23 mouse cellular contexts compared by ENCODE assay signal in the genomic region with DNA sequence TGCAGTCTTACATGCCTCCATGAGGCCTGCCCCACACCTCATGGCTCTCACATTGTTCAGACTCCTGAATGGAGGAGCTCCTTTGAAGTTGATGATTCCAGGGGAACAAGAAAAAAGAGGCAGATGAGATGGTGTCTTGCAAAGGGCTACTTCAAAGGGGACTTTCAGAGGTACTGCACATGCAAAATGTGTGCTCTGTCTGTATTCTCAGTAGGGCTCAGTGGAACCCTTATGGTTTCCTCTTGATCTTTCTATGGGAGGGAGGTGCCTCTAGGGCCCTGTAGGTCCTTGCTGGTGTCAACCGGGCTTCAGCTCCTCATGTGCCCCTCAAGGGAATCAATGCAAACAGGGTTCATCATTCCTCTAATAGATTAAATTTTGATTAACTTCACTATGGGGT.
DNase-seq lines count a peak whose midpoint lies in the region; ATAC-seq and TF ChIP-seq lines count a peak whose summit lies in the region.
"Had no signal": no experiment of that assay in that cellular context is flagged by ENCODE, and none has a peak within 500 bp of the region (broad histone marks: within the 10 kb centered on the region; RNA-seq: fewer than 3 reads in every experiment).

No protein-coding gene starts in this region.

- TF ChIP-seq EP300 in CH12.LX (IDR thresholded peaks at IDR 0.05; ENCODE audit: low read length): no peak

- in situ Hi-C loops in CH12.LX (cut with MboI; ENCODE audit: low pct_ligation_motif_present, low pct_unique_long_range_greater_than_20kb, low sequenced_read_pairs): no loop called here

- no peak for TF ChIP-seq RAD21 in CH12.LX (IDR thresholded peaks at IDR 0.05; ENCODE audit: low read depth, low read length)

- H3K4me3 ChIP-seq in forebrain, embryonic 10.5 days: no peak overlapping the region
- H3K4me3 ChIP-seq in forebrain, embryonic 16.5 days (replicated peaks; ENCODE audit: low read length): no peak overlapping the region
- no peak overlapping the region for H3K4me3 ChIP-seq in midbrain, embryonic 16.5 days (ENCODE audit: low read depth, low read length)
- no peak overlapping the region for H3K4me3 ChIP-seq in midbrain, embryonic 11.5 days (ENCODE audit: low read depth, low read length)
- no peak overlapping the region for H3K4me3 ChIP-seq in CH12.LX (replicated peaks in 1 of 3; ENCODE audit: low read depth in 2 of 3, low read length in 2 of 3, poor library complexity in 1 of 3)
- H3K4me3 ChIP-seq: embryonic facial prominence, embryonic 10.5 days; embryonic facial prominence, embryonic 12.5 days; forebrain, embryonic 12.5 days had no signal

- peaks cover 2% of the 10 kb centered on the region; the same call in 1 of the 2 replicates for H3K79me2 ChIP-seq in CH12.LX (replicated peaks; ENCODE audit: control insufficient read depth, extremely low read depth, insufficient read depth, poor library complexity, severe bottlenecking)

- WGBS in forebrain, embryonic 10.5 days: 95% methylated on average over 1 of the region's 1 CpGs
- 91% methylated on average over 1 of the region's 1 CpGs for WGBS in forebrain, embryonic 16.5 days
- WGBS in midbrain, embryonic 16.5 days: 48% methylated on average over 1 of the region's 1 CpGs
- 93% methylated on average over 1 of the region's 1 CpGs for whole genome bisulfite sequencing in midbrain, embryonic 11.5 days

- H3K36me3 ChIP-seq in forebrain, embryonic 10.5 days (replicated peaks): peaks cover 22% of the 10 kb centered on the region
- no peaks in the 10 kb centered on the region for H3K36me3 ChIP-seq in forebrain, embryonic 16.5 days (ENCODE audit: control insufficient read depth, insufficient read depth)
- H3K36me3 ChIP-seq in midbrain, embryonic 16.5 days (ENCODE audit: control insufficient read depth, insufficient read depth, low read length): no peaks in the 10 kb centered on the region
- H3K36me3 ChIP-seq in midbrain, embryonic 11.5 days (ENCODE audit: control insufficient read depth, insufficient read depth, low read length): no peaks in the 10 kb centered on the region
- peaks cover 26 to 69% of the 10 kb centered on the region in 2 experiments for H3K36me3 ChIP-seq in CH12.LX (replicated peaks in 1 of 2; ENCODE audit: control insufficient read depth in 1 of 2, insufficient read depth in 1 of 2, low read length in 1 of 2)
- H3K36me3 ChIP-seq: embryonic facial prominence, embryonic 12.5 days; forebrain, embryonic 12.5 days had no signal

- no peak overlapping the region for H3K4me2 ChIP-seq in forebrain, embryonic 16.5 days (ENCODE audit: low read length)
- H3K4me2 ChIP-seq in midbrain, embryonic 16.5 days (ENCODE audit: low read length): no peak overlapping the region
- H3K4me2 ChIP-seq in midbrain, embryonic 11.5 days: no peak overlapping the region
- H3K4me2 ChIP-seq in CH12.LX (ENCODE audit: insufficient read depth, low read depth, poor library complexity, severe bottlenecking): no peak overlapping the region
- H3K4me2 ChIP-seq: embryonic facial prominence, embryonic 12.5 days; forebrain, embryonic 12.5 days had no signal

- H3K4me1 ChIP-seq in forebrain, embryonic 10.5 days: no peaks in the 10 kb centered on the region; the same call in 1 of the 2 replicates
- no peaks in the 10 kb centered on the region for H3K4me1 ChIP-seq in forebrain, embryonic 16.5 days (replicated peaks; ENCODE audit: control insufficient read depth, insufficient read depth, low read length)
- H3K4me1 ChIP-seq in midbrain, embryonic 16.5 days (ENCODE audit: control insufficient read depth, insufficient read depth, low read length): 0 out of 2 replicates have a peak, but pooled peaks cover 2% of the 10 kb centered on the region
- no peaks in the 10 kb centered on the region for H3K4me1 ChIP-seq in midbrain, embryonic 11.5 days (ENCODE audit: control insufficient read depth, insufficient read depth, low read length)
- H3K4me1 ChIP-seq in CH12.LX (ENCODE audit: control insufficient read depth in 1 of 2, insufficient read depth in 2 of 2): peaks cover 4 to 26% of the 10 kb centered on the region in 2 experiments; a peak in 3 of 4 replicates
- H3K4me1 ChIP-seq: embryonic facial prominence, embryonic 10.5 days; embryonic facial prominence, embryonic 12.5 days; forebrain, embryonic 12.5 days had no signal

- no peak for ATAC-seq in forebrain, embryonic 16.5 days
- ATAC-seq in midbrain, embryonic 16.5 days: peak; percentile 62; the same call in 1 of the 2 replicates
- ATAC-seq in midbrain, embryonic 11.5 days (ENCODE audit: low FRiP score): no peak
- ATAC-seq in monocyte, adult 5-6 weeks (replicated peaks; ENCODE audit: insufficient number of reproducible peaks, low FRiP score, low TSS enrichment, poor library complexity, severe bottlenecking): no peak
- ATAC-seq: activated CD4-positive, CD25-positive, alpha-beta regulatory T cell, adult 4 months; CD4-positive, CD25-positive, alpha-beta regulatory T cell, adult 4 months; forebrain, embryonic 14.5 days; forebrain, postnatal 0 days had no signal

- H3K9ac ChIP-seq in forebrain, embryonic 16.5 days (replicated peaks; ENCODE audit: low read depth, low read length): no peak overlapping the region
- H3K9ac ChIP-seq in midbrain, embryonic 16.5 days (ENCODE audit: low read depth, low read length): no peak overlapping the region
- no peak overlapping the region for H3K9ac ChIP-seq in midbrain, embryonic 11.5 days (ENCODE audit: low read length)
- no peak overlapping the region for H3K9ac ChIP-seq in CH12.LX (ENCODE audit: insufficient read depth, low read depth)
- H3K9ac ChIP-seq: embryonic facial prominence, embryonic 12.5 days; forebrain, embryonic 12.5 days; forebrain, postnatal 0 days had no signal

- TF ChIP-seq CTCF in CH12.LX (conservative IDR thresholded peaks at IDR 0.05 in 1 of 2, IDR thresholded peaks at IDR 0.05 in 1 of 2; ENCODE audit: low read depth in 2 of 2, low read length in 2 of 2): no peak
- no peak for TF ChIP-seq CTCF in brain, embryonic 14.5 days (IDR thresholded peaks at IDR 0.05; ENCODE audit: borderline replicate concordance, extremely low read depth, insufficient read depth, insufficient read length)

- DNase-seq in forebrain, embryonic 10.5 days (ENCODE audit: extremely low spot score, low spot score): no peak
- no peak for DNase-seq in midbrain, embryonic 11.5 days (ENCODE audit: low spot score, missing footprints)
- peak; percentile 39 for DNase-seq in CH12.LX (ENCODE audit: extremely low read depth)
- peak; percentile 34 for DNase-seq in brain, embryonic 14.5 days (ENCODE audit: low read depth)
- DNase-seq: adrenal gland, adult 8-10 months; adrenal gland, postnatal 14 days; adrenal gland, postnatal 36 days; B cell, adult 2 months; cerebellum, adult 11 months; cerebellum, adult 18-20 months; cerebellum, adult 8-10 months; cerebellum, adult 9-11 months; cerebellum, postnatal 14 days; forebrain, postnatal 0 days had no signal

- no peaks in the 10 kb centered on the region for H3K9me3 ChIP-seq in forebrain, embryonic 10.5 days
- no peaks in the 10 kb centered on the region for H3K9me3 ChIP-seq in forebrain, embryonic 16.5 days (ENCODE audit: control insufficient read depth, low read length)
- no peaks in the 10 kb centered on the region for H3K9me3 ChIP-seq in midbrain, embryonic 16.5 days (replicated peaks; ENCODE audit: control insufficient read depth, low read length, poor library complexity, severe bottlenecking)
- no peaks in the 10 kb centered on the region for H3K9me3 ChIP-seq in midbrain, embryonic 11.5 days (ENCODE audit: control insufficient read depth, low read length)
- no peaks in the 10 kb centered on the region for H3K9me3 ChIP-seq in CH12.LX (replicated peaks; ENCODE audit: low read length)
- H3K9me3 ChIP-seq: embryonic facial prominence, embryonic 10.5 days; embryonic facial prominence, embryonic 12.5 days; forebrain, embryonic 12.5 days had no signal

- H3K27me3 ChIP-seq in forebrain, embryonic 10.5 days (ENCODE audit: poor library complexity, severe bottlenecking): no peaks in the 10 kb centered on the region
- no peaks in the 10 kb centered on the region for H3K27me3 ChIP-seq in forebrain, embryonic 16.5 days (replicated peaks; ENCODE audit: control insufficient read depth, insufficient read depth, low read length)
- H3K27me3 ChIP-seq in midbrain, embryonic 16.5 days (ENCODE audit: control insufficient read depth, insufficient read depth, low read depth, low read length): no peaks in the 10 kb centered on the region
- no peaks in the 10 kb centered on the region for H3K27me3 ChIP-seq in midbrain, embryonic 11.5 days (ENCODE audit: control insufficient read depth, insufficient read depth, low read length)
- no peaks in the 10 kb centered on the region for H3K27me3 ChIP-seq in CH12.LX (replicated peaks)
- H3K27me3 ChIP-seq: embryonic facial prominence, embryonic 12.5 days; forebrain, embryonic 12.5 days had no signal

- dilution Hi-C loops in CH12.LX (cut with MboI; ENCODE audit: extremely low pct_ligation_motif_present, extremely low pct_unique_long_range_greater_than_20kb, low sequenced_read_pairs): no loop called here

- TF ChIP-seq POLR2A in CH12.LX (IDR thresholded peaks at IDR 0.05; ENCODE audit: low read depth, low read length): no peak
- TF ChIP-seq POLR2A in brain, embryonic 14.5 days (IDR thresholded peaks at IDR 0.05; ENCODE audit: borderline replicate concordance, extremely low read depth, insufficient read depth, insufficient read length, poor library complexity, severe bottlenecking): no peak

- 0 out of 2 replicates have a peak overlapping the region, but pooled peaks have one; percentile 21 for H3K27ac ChIP-seq in forebrain, embryonic 10.5 days
- H3K27ac ChIP-seq in forebrain, embryonic 16.5 days (ENCODE audit: low read length): no peak overlapping the region
- no peak overlapping the region for H3K27ac ChIP-seq in midbrain, embryonic 16.5 days (ENCODE audit: low read length)
- no peak overlapping the region for H3K27ac ChIP-seq in midbrain, embryonic 11.5 days (ENCODE audit: low read depth, low read length)
- peak overlapping the region; percentile 77 for H3K27ac ChIP-seq in CH12.LX (ENCODE audit: insufficient read depth, low read depth)
- H3K27ac ChIP-seq: embryonic facial prominence, embryonic 10.5 days; embryonic facial prominence, embryonic 12.5 days; forebrain, embryonic 12.5 days had no signal

TF ChIP-seq in CH12.LX, 34 proteins besides CTCF, POLR2A, EP300 and RAD21:
- TF ChIP-seq ETS1 (conservative IDR thresholded peaks at IDR 0.05; ENCODE audit: low read depth, low read length) (no peak), MAX (IDR thresholded peaks at IDR 0.05; ENCODE audit: low read length) (peak; percentile 32; the same call in 1 of the 2 replicates), USF1 (IDR thresholded peaks at IDR 0.05; ENCODE audit: low read depth, low read length) (no peak), JUN (IDR thresholded peaks at IDR 0.05; ENCODE audit: insufficient read depth, low read depth, low read length) (no peak), BHLHE40 (IDR thresholded peaks at IDR 0.05; ENCODE audit: low read depth, low read length) (peak; percentile 46)
TF ChIP-seq in CH12.LX: peak in this region for 2.

Comparison
In these comparisons a context has a peak if more than half of its experiments do, and no peak if none do; other contexts are left out.
1. H3K27ac ChIP-seq: peak in forebrain, embryonic 10.5 days (single experiment) and CH12.LX (single experiment); none in forebrain, embryonic 16.5 days (single experiment), midbrain, embryonic 16.5 days (single experiment) and midbrain, embryonic 11.5 days (single experiment).
2. DNase-seq: peak in CH12.LX (single experiment) and brain, embryonic 14.5 days (single experiment); none in forebrain, embryonic 10.5 days (single experiment) and midbrain, embryonic 11.5 days (single experiment).